Mouse (Mus musculus): ENCODE measurements around the gene Wasf1.
A peak's percentile ranks its signal among the peaks of the same experiment; 100 is the strongest.

Wasf1 gene

GRCm38 (mm10) chr10:40895765-40896164, 12.5 kb downstream of the Wasf1 start:
- no peak for DNase-seq (ENCODE audit: low spot score in 2 of 2)

GRCm38 (mm10) chr10:40896656-40897055, 13.4 kb downstream of the Wasf1 start:
- DNase-seq (ENCODE audit: low spot score in 2 of 2): no peak

GRCm38 (mm10) chr10:40901786-40902185, 18.5 kb downstream of the Wasf1 start:
- DNase-seq (ENCODE audit: low spot score in 2 of 2): no peak

GRCm38 (mm10) chr10:40906131-40906530, 22.9 kb downstream of the Wasf1 start:
- DNase-seq (ENCODE audit: low spot score in 2 of 2): no peak

- DNase-seq (ENCODE audit: low spot score in 2 of 2): no peak
These were observed 23.5 kb downstream of the Wasf1 start for GRCm38 (mm10) chr10:40906802-40907201.

GRCm38 (mm10) chr10:40908580-40908979, 25.3 kb downstream of the Wasf1 start:
- peak in 1 of 2 experiments; percentile 46 for DNase-seq (ENCODE audit: low spot score in 2 of 2)

- DNase-seq (ENCODE audit: low spot score in 2 of 2): no peak
These were observed 27.5 kb downstream of the Wasf1 start for GRCm38 (mm10) chr10:40910811-40911210.

GRCm38 (mm10) chr10:40915240-40915639, 32.0 kb downstream of the Wasf1 start:
- no peak for DNase-seq (ENCODE audit: low spot score in 2 of 2)

GRCm38 (mm10) chr10:40918669-40919440, 35.6 kb downstream of the Wasf1 start:
- DNase-seq (ENCODE audit: low spot score in 2 of 2): peak in 1 of 2 experiments; percentile 50

GRCm38 (mm10) chr10:40919464-40919863, 36.2 kb downstream of the Wasf1 start:
- DNase-seq (ENCODE audit: low spot score in 2 of 2): peak in 1 of 2 experiments; percentile 2

GRCm38 (mm10) chr10:40932995-40933394, 49.7 kb downstream of the Wasf1 start:
- DNase-seq (ENCODE audit: low spot score in 2 of 2): no peak

- peak in 1 of 2 experiments; percentile 62 for DNase-seq (ENCODE audit: low spot score in 2 of 2)
These were observed 53.0 kb downstream of the Wasf1 start for GRCm38 (mm10) chr10:40936160-40936726.

GRCm38 (mm10) chr10:40937569-40937968, 54.3 kb downstream of the Wasf1 start:
- no peak for DNase-seq (ENCODE audit: low spot score in 2 of 2)

GRCm38 (mm10) chr10:40942688-40943087, 59.4 kb downstream of the Wasf1 start:
- no peak for DNase-seq (ENCODE audit: low spot score in 2 of 2)

- no peak for DNase-seq (ENCODE audit: low spot score in 2 of 2)
These were observed 66.9 kb downstream of the Wasf1 start for GRCm38 (mm10) chr10:40950176-40950575.

- DNase-seq (ENCODE audit: low spot score in 2 of 2): peak; percentile 46 to 54
These were observed 72.9 kb downstream of the Wasf1 start for GRCm38 (mm10) chr10:40956206-40956605.

- no peak for DNase-seq (ENCODE audit: low spot score in 2 of 2)
These were observed 78.1 kb downstream of the Wasf1 start for GRCm38 (mm10) chr10:40961365-40961764.

- DNase-seq (ENCODE audit: low spot score in 2 of 2): no peak
These were observed 78.7 kb downstream of the Wasf1 start for GRCm38 (mm10) chr10:40962008-40962407.

- DNase-seq (ENCODE audit: low spot score in 2 of 2): peak; percentile 59 to 66
These were observed 81.3 kb downstream of the Wasf1 start for GRCm38 (mm10) chr10:40964546-40964945.

GRCm38 (mm10) chr10:40968551-40968950, 85.3 kb downstream of the Wasf1 start:
- no peak for DNase-seq (ENCODE audit: low spot score in 2 of 2)

GRCm38 (mm10) chr10:40969372-40970033, 86.2 kb downstream of the Wasf1 start:
- DNase-seq (ENCODE audit: low spot score in 2 of 2): peak in 1 of 2 experiments; percentile 39

GRCm38 (mm10) chr10:40970601-40971245, 87.4 kb downstream of the Wasf1 start:
- peak; percentile 53 to 59 for DNase-seq (ENCODE audit: low spot score in 2 of 2)

Data from right cerebral cortex, adult 2 months (tissue).